Mouse (Mus musculus) hindbrain, embryonic 11.5 days (tissue): ENCODE measurements around the gene Nup43. TPM values are rescaled to one million over a fixed set of nuclear protein-coding genes. Genes with fewer than 3 reads are reported as not detected.

ENCODE experiments used
- ATAC-seq: fragments of 200-750 bp; cut with Nextera tagmentation; 2 replicates; pipeline ENCODE4 v1.8.0; 2017; ENCODE audit warnings: mild to moderate bottlenecking, moderate TSS enrichment, moderate library complexity; ENCODE audit not compliant: low FRiP score
- DNase-seq: peaks from one replicate; pipeline ENCODE4 v3.0.0-alpha.2; 2015; ENCODE audit warnings: low spot score
- H3K27ac ChIP-seq: fragments of 300-500 bp; sonication (generic); 2 replicates; pipeline ENCODE4 v1.5.1; 2014; ENCODE audit warnings: mild to moderate bottlenecking, low read depth, low read length
- H3K27me3 ChIP-seq: fragments of 300-500 bp; sonication (generic); 2 replicates; pipeline ENCODE4 v1.6.1; 2014; ENCODE audit warnings: mild to moderate bottlenecking, low read length, moderate library complexity, mixed read lengths; ENCODE audit not compliant: control insufficient read depth, insufficient read depth
- H3K36me3 ChIP-seq: fragments of 300-500 bp; sonication (generic); 2 replicates; pipeline ENCODE4 v1.6.1; 2014; ENCODE audit warnings: mild to moderate bottlenecking, low read length, moderate library complexity, mixed read lengths; ENCODE audit not compliant: control insufficient read depth, insufficient read depth
- H3K4me1 ChIP-seq: fragments of 300-500 bp; sonication (generic); replicated peaks from 2 replicates; pipeline ENCODE4 v1.6.1; 2014; ENCODE audit warnings: low read length, mixed read lengths; ENCODE audit not compliant: control insufficient read depth, insufficient read depth
- H3K4me2 ChIP-seq: fragments of 300-500 bp; sonication (generic); replicated peaks from 2 replicates; pipeline ENCODE4 v1.6.1; 2014; ENCODE audit warnings: mild to moderate bottlenecking, low read depth, low read length
- H3K4me3 ChIP-seq: fragments of 300-500 bp; sonication (generic); 2 replicates; pipeline ENCODE4 v1.5.1; 2014; ENCODE audit warnings: low read depth, low read length
- H3K9ac ChIP-seq: fragments of 300-500 bp; sonication (generic); 2 replicates; pipeline ENCODE4 v1.6.1; 2014; ENCODE audit warnings: low read depth, low read length
- H3K9me3 ChIP-seq: fragments of 300-500 bp; sonication (generic); 2 replicates; pipeline ENCODE4 v1.6.1; 2016; ENCODE audit warnings: low read length; ENCODE audit not compliant: control insufficient read depth
- WGBS: fragments of 180-500 bp; shearing (Covaris S2); extraction: QIAGEN DNeasy Blood & Tissue Kit; methylation state at CpG from one replicate; pipeline ENCODE4 v1.1.7; 2014; 5-methylcytosine and 5-hydroxymethylcytosine counted together
- polyA plus RNA-seq: library from polyadenylated mRNA; unstranded; fragments of >200 nt; fragmentation: Nextera tagmentation; extraction: Ambion mirVana; gene quantifications from 2 replicates; pipeline ENCODE4 v1.2.1, GENCODE M21; 2014

Gene Nup43
- polyA plus RNA-seq, 1 experiment from 2014 or later: 68.1 TPM

DNA sequence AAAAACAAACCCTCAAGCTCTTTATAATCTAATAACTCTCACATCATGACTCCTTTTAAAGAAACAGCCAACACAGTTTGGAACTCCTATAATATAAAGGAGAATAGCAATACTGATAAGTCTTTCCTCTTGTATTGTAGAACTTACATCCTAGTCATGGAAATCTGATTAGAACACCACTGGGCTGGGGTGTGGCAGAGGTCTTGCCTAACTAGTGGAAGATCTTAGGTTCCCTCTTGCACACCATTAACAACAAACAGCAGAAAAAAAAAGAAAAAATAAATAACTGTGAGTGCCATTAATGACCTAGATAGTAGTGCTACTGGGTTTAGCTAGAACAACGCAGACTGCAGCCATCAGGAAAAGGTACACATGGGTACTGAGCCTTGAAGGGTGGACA lies 2.4 kb upstream of the Nup43 start:
- H3K27ac ChIP-seq: no peak overlapping the region
- WGBS: 83% methylated on average over 1 of the region's 1 CpGs
- no peak overlapping the region for H3K4me3 ChIP-seq
- no peak overlapping the region for H3K4me2 ChIP-seq
- H3K9me3 ChIP-seq: no peaks in the 10 kb centered on the region
- DNase-seq (no peak), ATAC-seq (no peak)
- no peaks in the 10 kb centered on the region for H3K4me1 ChIP-seq
- no peaks in the 10 kb centered on the region for H3K36me3 ChIP-seq
- no peaks in the 10 kb centered on the region for H3K27me3 ChIP-seq
- no peak overlapping the region for H3K9ac ChIP-seq

DNA sequence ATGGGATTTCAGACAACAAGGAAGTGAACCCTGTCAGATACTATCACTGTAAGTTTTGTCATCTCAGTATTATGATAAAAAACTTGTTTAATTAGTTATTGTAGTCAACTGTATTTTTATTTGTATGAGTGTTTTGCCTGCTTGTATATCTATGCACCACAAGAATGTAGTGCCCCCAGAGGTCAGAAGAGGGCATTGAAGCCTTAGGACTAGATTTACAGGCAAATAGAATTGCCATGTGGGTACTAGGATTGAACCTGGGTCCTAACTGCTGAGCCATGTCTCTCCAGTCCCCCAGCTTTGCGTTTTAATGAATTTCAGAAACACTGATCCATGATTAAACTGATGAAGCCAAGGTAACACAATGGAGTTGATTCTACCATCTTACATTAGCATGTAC lies 6.4 kb downstream of the Nup43 start:
- no peak for ATAC-seq
- WGBS: 76% methylated on average over 1 of the region's 1 CpGs
- Histone ChIP-seq H3K9ac (no peak overlapping the region), H3K27ac (no peak overlapping the region), H3K4me1 (no peaks in the 10 kb centered on the region), H3K4me2 (no peak overlapping the region), H3K27me3 (no peaks in the 10 kb centered on the region), H3K9me3 (no peaks in the 10 kb centered on the region), H3K36me3 (0 out of 2 replicates have a peak, but pooled peaks cover 2% of the 10 kb centered on the region), H3K4me3 (no peak overlapping the region)
- peak; percentile 34 for DNase-seq

DNA sequence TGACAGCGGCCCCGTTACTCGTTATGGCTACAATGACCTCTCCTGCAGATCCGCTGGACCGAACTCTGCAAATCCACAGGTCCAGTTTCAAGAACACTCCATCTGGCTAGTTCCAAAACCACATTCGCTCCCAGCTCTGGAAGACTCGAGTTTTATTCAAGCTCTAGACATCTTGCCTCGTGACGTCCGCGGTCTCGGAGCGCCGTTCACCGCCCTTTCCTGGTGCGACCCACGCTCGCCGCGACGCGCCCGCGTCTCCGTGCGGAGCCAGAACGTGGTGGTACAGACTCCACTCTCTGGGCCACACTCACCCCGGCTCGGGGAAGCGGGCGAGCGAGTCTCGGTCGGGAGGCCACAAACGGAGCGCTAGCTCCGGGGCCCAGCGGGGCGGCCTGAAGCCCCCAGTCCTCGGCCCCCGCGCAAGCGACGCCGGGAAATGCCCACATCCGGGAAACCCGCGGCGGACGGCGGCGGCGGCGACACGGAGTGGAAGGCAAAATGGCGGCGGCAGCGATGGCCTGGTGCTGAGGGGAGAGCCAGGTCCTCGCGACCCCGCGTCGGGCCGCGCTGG lies 13.5 kb downstream of the Nup43 start, which contains the start of the genes Pcmt1 and Lats1:
Pcmt1 (minus strand) TSS at position 406 of the 571 bp plus-strand sequence.
Lats1 (plus strand) TSS at position 484 of the 571 bp plus-strand sequence.
- H3K27me3 ChIP-seq: no peaks in the 10 kb centered on the region
- WGBS: under 1% methylated on average over 65 of the region's 65 CpGs
- H3K4me1 ChIP-seq: peaks cover 8% of the 10 kb centered on the region; the same call in 1 of the 2 replicates
- peak within 1 kb of the TSS; percentile 94 for H3K27ac ChIP-seq
- DNase-seq (peak; percentile 91), ATAC-seq (peak; percentile 92)
- no peaks in the 10 kb centered on the region for H3K36me3 ChIP-seq
- H3K9ac ChIP-seq: peak within 1 kb of the TSS; percentile 99
- no peaks in the 10 kb centered on the region for H3K9me3 ChIP-seq
- H3K4me2 ChIP-seq: peak within 1 kb of the TSS; percentile 76
- H3K4me3 ChIP-seq: peak within 1 kb of the TSS; percentile 100

DNA sequence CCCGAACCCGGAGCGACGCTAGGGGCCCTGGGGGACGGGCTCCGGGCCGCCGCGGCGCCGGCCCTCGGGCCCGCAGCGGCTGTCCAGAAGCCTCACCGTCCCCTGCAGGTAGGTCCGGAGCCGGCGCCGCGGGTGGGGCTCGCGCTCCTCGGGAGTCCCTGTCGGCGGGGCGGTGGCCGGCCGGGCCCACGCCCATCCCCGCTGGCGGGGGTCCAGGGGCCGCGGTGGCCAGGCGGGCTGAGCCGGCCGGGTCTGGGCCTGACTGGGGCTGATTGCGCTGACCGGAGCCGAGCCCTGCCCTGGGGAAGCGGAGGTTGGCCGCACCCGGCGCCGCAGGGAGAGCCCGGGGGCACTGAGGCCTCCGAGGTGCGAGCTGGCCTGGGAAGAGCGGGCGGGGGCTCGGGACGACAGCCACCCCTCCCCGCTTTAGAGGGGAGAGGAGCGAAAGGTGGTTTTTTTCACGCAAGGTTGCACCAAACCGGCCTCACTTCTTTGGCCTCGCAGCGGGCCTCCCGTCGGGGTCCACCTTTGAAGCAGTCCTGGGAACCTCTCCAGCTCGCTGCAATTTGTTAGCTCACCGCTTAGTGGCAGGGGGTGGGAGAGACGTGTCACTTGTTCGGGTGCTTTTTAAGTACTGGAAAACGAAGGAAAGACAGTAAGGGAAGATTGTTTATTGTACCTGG lies 14.2 kb downstream of the Nup43 start:
- DNase-seq (peak; percentile 69), ATAC-seq (peak; percentile 88)
- H3K4me1 ChIP-seq: peaks cover 8% of the 10 kb centered on the region; the same call in 1 of the 2 replicates
- WGBS: 1% methylated on average over 55 of the region's 64 CpGs
- peak overlapping the region; percentile 76 for H3K4me2 ChIP-seq
- peak overlapping the region; percentile 99 for H3K9ac ChIP-seq
- no peaks in the 10 kb centered on the region for H3K9me3 ChIP-seq
- H3K36me3 ChIP-seq: no peaks in the 10 kb centered on the region
- peak overlapping the region; percentile 100 for H3K4me3 ChIP-seq
- no peaks in the 10 kb centered on the region for H3K27me3 ChIP-seq
- peak overlapping the region; percentile 94 for H3K27ac ChIP-seq

DNA sequence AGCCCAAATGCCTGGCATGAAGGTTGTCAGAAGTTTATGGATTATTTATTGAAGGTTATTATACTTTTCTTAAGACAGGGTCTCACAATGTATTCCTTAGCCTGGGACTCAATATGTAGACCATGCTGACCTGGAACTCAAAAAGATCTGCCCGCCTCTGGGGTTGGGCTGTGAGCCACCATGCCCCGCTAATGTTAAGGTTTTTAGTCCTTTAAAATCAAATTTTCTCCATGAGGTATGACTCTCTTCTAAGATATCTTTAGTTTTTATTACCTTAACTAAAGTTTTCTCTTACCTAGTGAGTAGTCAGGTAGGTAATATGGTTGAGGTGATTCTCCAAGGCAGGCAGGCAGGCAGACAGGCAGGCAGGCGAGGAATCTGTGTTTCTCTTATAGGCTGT lies 14.9 kb downstream of the Nup43 start:
- Histone ChIP-seq H3K4me1 (peaks cover 8% of the 10 kb centered on the region; the same call in 1 of the 2 replicates), H3K36me3 (no peaks in the 10 kb centered on the region), H3K9me3 (no peaks in the 10 kb centered on the region), H3K27me3 (no peaks in the 10 kb centered on the region), H3K9ac (peak overlapping the region; percentile 99; the same call in 1 of the 2 replicates), H3K4me3 (peak overlapping the region; percentile 100), H3K27ac (no peak overlapping the region), H3K4me2 (peak overlapping the region; percentile 76)
- ATAC-seq: no peak
- 74% methylated on average over 3 of the region's 3 CpGs for WGBS
- no peak for DNase-seq

DNA sequence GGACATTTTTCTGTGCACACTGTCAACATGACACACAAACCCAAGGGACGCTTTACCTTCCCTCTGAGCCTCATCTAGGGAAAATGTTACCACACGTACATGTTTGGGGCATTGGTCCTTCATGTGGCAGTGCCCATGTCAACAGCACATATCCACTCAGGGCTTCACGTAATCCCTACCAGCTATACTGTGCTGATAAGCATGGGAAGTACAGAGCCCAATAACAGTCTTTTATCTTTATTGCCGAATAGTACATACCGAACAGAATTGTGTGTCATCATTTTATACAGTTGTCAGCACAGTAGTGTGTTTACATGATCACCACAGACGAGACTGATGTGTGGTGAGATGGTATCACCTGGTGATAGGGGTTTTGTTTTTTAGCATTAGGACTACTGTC lies 19.6 kb downstream of the Nup43 start:
- 97% methylated on average over 6 of the region's 6 CpGs for WGBS
- H3K9me3 ChIP-seq: no peaks in the 10 kb centered on the region
- no peak for DNase-seq
- no peak overlapping the region for H3K4me2 ChIP-seq
- no peaks in the 10 kb centered on the region for H3K27me3 ChIP-seq
- H3K4me1 ChIP-seq: no peaks in the 10 kb centered on the region
- H3K4me3 ChIP-seq: no peak overlapping the region
- no peak overlapping the region for H3K9ac ChIP-seq
- no peak for ATAC-seq
- H3K36me3 ChIP-seq: no peaks in the 10 kb centered on the region
- H3K27ac ChIP-seq: no peak overlapping the region

DNA sequence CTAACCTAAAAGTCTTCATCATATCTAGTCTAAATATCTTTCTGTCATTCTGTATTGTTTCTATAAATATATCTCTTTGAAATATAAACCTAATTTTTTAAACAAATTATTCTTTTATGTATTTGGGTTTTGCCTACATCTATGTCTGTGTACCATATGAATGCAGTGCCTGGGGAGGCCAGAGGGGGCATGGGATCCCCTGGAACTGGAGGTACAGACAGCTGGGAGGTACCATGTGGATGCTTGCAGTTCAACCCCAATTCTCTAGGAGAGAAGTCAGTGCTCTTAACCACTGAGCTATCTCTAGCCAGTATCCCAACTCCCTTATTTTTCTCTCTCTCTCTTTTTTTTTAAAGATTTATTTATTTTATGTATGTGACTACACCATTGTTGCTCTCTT lies 28.0 kb downstream of the Nup43 start:
- ATAC-seq: no peak
- Histone ChIP-seq H3K9me3 (no peaks in the 10 kb centered on the region), H3K4me1 (no peaks in the 10 kb centered on the region), H3K27me3 (no peaks in the 10 kb centered on the region), H3K4me2 (no peak overlapping the region), H3K36me3 (peaks cover 19% of the 10 kb centered on the region), H3K9ac (no peak overlapping the region), H3K4me3 (no peak overlapping the region), H3K27ac (no peak overlapping the region)
- DNase-seq: no peak

DNA sequence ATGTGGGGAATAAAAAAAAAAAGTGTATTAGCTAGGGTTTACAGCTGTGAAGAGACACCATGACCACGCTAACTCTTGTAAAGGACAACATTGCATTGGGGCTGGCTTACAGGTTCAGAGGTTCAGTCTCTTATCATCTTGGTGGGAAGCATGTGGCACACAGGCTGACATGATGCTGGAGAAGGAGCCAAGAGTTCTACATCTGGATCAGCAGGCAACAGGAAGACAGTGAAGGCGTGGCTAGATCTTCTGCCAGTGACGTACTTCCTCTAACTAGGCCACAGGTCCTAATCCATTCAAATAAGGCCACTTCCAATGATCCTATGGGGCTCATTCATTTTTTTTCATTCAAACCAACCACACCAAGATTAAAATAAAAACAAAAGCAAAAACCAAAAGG lies 32.8 kb downstream of the Nup43 start:
- peaks cover 15% of the 10 kb centered on the region for H3K36me3 ChIP-seq
- H3K27ac ChIP-seq: no peak overlapping the region
- ATAC-seq (no peak), DNase-seq (no peak)
- no peak overlapping the region for H3K4me2 ChIP-seq
- no peaks in the 10 kb centered on the region for H3K27me3 ChIP-seq
- 88% methylated on average over 3 of the region's 3 CpGs for WGBS
- no peak overlapping the region for H3K9ac ChIP-seq
- H3K4me1 ChIP-seq: no peaks in the 10 kb centered on the region
- H3K9me3 ChIP-seq: no peaks in the 10 kb centered on the region
- H3K4me3 ChIP-seq: no peak overlapping the region

DNA sequence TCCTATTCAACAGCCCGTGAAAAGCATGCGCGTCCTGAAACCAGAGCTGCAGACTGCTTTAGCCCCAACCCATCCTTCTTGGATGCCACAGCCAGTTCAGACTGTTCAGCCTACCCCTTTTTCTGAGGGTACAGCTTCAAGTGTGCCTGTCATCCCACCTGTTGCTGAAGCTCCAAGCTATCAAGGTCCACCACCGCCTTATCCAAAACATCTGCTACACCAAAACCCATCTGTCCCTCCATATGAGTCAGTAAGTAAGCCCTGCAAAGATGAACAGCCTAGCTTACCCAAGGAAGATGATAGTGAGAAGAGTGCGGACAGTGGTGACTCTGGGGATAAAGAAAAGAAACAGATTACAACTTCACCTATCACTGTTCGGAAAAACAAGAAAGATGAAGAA lies 35.3 kb downstream of the Nup43 start:
- DNase-seq: no peak
- no peak overlapping the region for H3K27ac ChIP-seq
- WGBS: 97% methylated on average over 6 of the region's 6 CpGs
- no peak overlapping the region for H3K4me2 ChIP-seq
- no peaks in the 10 kb centered on the region for H3K9me3 ChIP-seq
- no peak for ATAC-seq
- H3K4me3 ChIP-seq: no peak overlapping the region
- H3K36me3 ChIP-seq: peaks cover 13% of the 10 kb centered on the region
- H3K27me3 ChIP-seq: no peaks in the 10 kb centered on the region
- H3K4me1 ChIP-seq: no peaks in the 10 kb centered on the region
- no peak overlapping the region for H3K9ac ChIP-seq
